Mouse (Mus musculus) ES-E14 (cell line): Measurements from ENCODE around the gene Saa1. TPM values are rescaled to one million over a fixed set of nuclear protein-coding genes. Genes with fewer than 3 reads are reported as not detected.
A peak's percentile ranks its signal among the peaks of the same experiment; 100 is the strongest.
"Not testable (repeated sequence)": the region's sequence is repeated elsewhere in the genome, so short reads cannot be mapped to it uniquely, and the experiment has no call there.

Experiments used
- DNase-seq: peaks from one replicate; pipeline ENCODE4 v3.0.0-alpha.2; 2013; ENCODE audit warnings: low read depth, low spot score
- H3K27ac ChIP-seq: 2 replicates; pipeline ENCODE4 v1.5.1; 2012; ENCODE audit warnings: low read depth, mild to moderate bottlenecking, low read length, moderate library complexity, mixed read lengths; ENCODE audit not compliant: poor library complexity, insufficient read depth, severe bottlenecking
- H3K36me3 ChIP-seq: 2 replicates; pipeline ENCODE4 v1.6.1; 2012; ENCODE audit warnings: mild to moderate bottlenecking, low read length, moderate library complexity, mixed read lengths; ENCODE audit not compliant: control insufficient read depth, poor library complexity, insufficient read depth, severe bottlenecking
- H3K4me1 ChIP-seq, 2 experiments: fragments of 150-350 bp in 1 of 2; sonication (generic) in 1 of 2; 2 replicates each; pipeline ENCODE4 v1.6.1; 2012; ENCODE audit warnings: low read length in 2 of 2, mild to moderate bottlenecking in 1 of 2, mixed read lengths in 1 of 2; ENCODE audit not compliant: control insufficient read depth in 2 of 2, insufficient read depth in 2 of 2, poor library complexity in 1 of 2
- H3K4me3 ChIP-seq, 2 experiments: fragments of 150-350 bp in 1 of 2; sonication (generic) in 1 of 2; 2 replicates each; pipeline ENCODE4 v1.5.1; 2012; ENCODE audit warnings: low read length in 2 of 2, low read depth in 1 of 2, mild to moderate bottlenecking in 1 of 2, mixed read lengths in 1 of 2; ENCODE audit not compliant: insufficient read depth in 1 of 2, poor library complexity in 1 of 2, severe bottlenecking in 1 of 2
- H3K9ac ChIP-seq: 2 replicates; pipeline ENCODE4 v1.6.1; 2012; ENCODE audit warnings: low read depth, mild to moderate bottlenecking, low read length, mixed read lengths; ENCODE audit not compliant: poor library complexity, insufficient read depth, severe bottlenecking
- H3K9me3 ChIP-seq: fragments of 150-350 bp; sonication (generic); 2 replicates; pipeline ENCODE4 v1.6.1; 2012; ENCODE audit warnings: low read depth, mild to moderate bottlenecking, low read length; ENCODE audit not compliant: control insufficient read depth, insufficient read depth
- CHD2 ChIP-seq: IDR thresholded peaks from 2 replicates; pipeline ENCODE4 v1.6.1; 2014; ENCODE audit warnings: mild to moderate bottlenecking, low read depth, low read length, inconsistent platforms
- HCFC1 ChIP-seq: IDR thresholded peaks from 2 replicates; pipeline ENCODE4 v1.6.1; 2012; ENCODE audit warnings: low read length, inconsistent platforms, borderline replicate concordance; ENCODE audit not compliant: insufficient read depth
- MAFK ChIP-seq: IDR thresholded peaks from 2 replicates; pipeline ENCODE4 v1.6.1; 2014; ENCODE audit warnings: mild to moderate bottlenecking, low read depth, low read length, inconsistent platforms; ENCODE audit not compliant: insufficient read depth
- ZC3H11A ChIP-seq: IDR thresholded peaks from 2 replicates; pipeline ENCODE4 v1.6.1; 2012; ENCODE audit warnings: low read depth, mild to moderate bottlenecking, inconsistent platforms, low read length, borderline replicate concordance
- ZNF384 ChIP-seq: IDR thresholded peaks from 2 replicates; pipeline ENCODE4 v1.6.1; 2012; ENCODE audit warnings: low read depth, low read length, inconsistent platforms
- in situ Hi-C, 2 experiments: fragments of 600-800 bp; cut with MboI; formaldehyde crosslinking; loops; one replicate each; pipeline ENCODE4 v1.15.1; 2025; ENCODE audit warnings: low sequenced_read_pairs in 2 of 2, inconsistent platforms in 1 of 2; ENCODE audit not compliant: unreplicated experiment in 2 of 2
- total RNA-seq: library from RNA; depleted of rRNA; stranded (reverse); fragments of 300-350 nt; gene quantifications from 2 replicates; pipeline ENCODE4 v1.2.3, GENCODE M21; 2012

Gene Saa1
- total RNA-seq, 1 experiment = not detected

DNA sequence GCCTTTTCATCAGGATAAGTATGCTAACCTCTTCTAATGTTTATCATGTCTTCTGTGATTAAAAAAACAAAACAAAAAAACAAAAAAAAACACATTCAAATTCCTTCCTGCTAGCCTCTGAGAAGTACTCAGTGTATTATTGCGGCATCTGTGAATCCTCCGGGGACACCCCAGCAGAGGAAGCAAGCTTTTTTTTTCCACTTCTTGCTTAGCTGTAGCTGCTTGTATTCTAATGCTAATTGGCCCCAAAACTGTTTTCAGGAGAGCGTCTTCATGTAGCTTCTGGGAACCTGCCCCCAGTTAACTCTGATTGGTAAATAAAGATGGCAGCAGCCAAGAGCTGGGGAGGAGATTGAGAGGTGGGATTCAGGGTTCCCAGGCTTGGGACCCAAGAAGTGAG is 5.7 kb upstream of the Saa1 start:
- Histone ChIP-seq H3K4me1 (peaks cover 2 to 5% of the 10 kb centered on the region in 2 experiments; a peak in 2 of 4 replicates), H3K9ac (peak overlapping the region; percentile 38; the same call in 1 of the 2 replicates), H3K36me3 (no peaks in the 10 kb centered on the region), H3K9me3 (no peaks in the 10 kb centered on the region), H3K27ac (no peak overlapping the region), H3K4me3 (0 out of 4 replicates have a peak overlapping the region, but pooled peaks of 1 of the 2 experiments have one; percentile 9)
- in situ Hi-C loops = no loop called here
- DNase-seq = no peak
- TF ChIP-seq ZNF384 = peak; percentile 91
- TF ChIP-seq MAFK = no peak

DNA sequence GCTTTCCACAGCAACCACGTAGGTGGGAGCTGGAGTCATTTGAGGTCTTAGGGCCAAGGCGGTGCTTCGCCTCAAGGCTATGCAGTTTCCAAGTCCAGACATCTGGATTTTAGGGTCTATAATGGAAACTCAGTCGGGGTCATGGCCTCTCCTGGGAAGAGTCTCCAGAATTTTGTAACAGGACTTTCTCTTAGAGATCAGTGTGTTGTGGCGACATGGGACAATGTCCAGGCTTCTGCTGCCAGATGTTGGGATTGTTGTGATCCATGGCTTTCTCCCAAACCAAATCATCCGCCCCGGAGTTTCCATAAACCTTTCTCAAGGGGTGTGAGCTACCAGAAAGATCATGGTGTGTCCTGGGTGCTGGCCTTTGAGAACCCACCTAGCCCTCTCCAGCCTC is 3.6 kb upstream of the Saa1 start:
- no peak for DNase-seq
- no peak for TF ChIP-seq ZNF384
- TF ChIP-seq CHD2 = no peak
- no peak for TF ChIP-seq ZC3H11A
- TF ChIP-seq MAFK = no peak
- TF ChIP-seq HCFC1 = no peak
- Histone ChIP-seq H3K9me3 (no peaks in the 10 kb centered on the region), H3K27ac (no peak overlapping the region), H3K4me3 (no peak overlapping the region), H3K9ac (no peak overlapping the region), H3K36me3 (no peaks in the 10 kb centered on the region), H3K4me1 (peaks cover 2 to 5% of the 10 kb centered on the region in 2 experiments; a peak in 2 of 4 replicates)
- in situ Hi-C loops = no loop called here

DNA sequence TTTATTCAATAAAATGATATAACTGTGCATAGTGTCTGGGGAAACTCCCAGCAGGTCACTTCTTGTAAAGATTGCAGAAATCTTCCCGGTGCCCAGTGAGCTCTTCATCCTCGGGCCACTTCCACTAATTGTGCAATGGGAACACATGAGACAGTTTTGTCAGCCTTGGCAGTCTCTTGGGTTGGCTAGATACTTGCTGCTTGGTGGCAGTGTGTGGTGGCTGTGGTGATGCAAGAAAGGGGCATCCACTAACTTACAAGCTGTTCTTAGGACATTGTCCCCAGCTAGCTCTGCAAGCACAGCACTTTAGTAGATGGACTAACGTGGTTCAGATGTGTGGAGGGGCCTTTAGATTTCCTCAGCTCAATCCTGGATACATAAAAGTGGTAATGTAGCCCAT is 3.0 kb upstream of the Saa1 start:
- Histone ChIP-seq H3K36me3 (no peaks in the 10 kb centered on the region), H3K9me3 (no peaks in the 10 kb centered on the region), H3K4me1 (peaks cover 2 to 5% of the 10 kb centered on the region in 2 experiments; a peak in 2 of 4 replicates), H3K9ac (no peak overlapping the region), H3K4me3 (no peak overlapping the region), H3K27ac (no peak overlapping the region)
- DNase-seq = no peak
- no peak for TF ChIP-seq ZNF384
- no peak for TF ChIP-seq CHD2
- no peak for TF ChIP-seq ZC3H11A
- TF ChIP-seq MAFK = no peak
- TF ChIP-seq HCFC1 = no peak
- in situ Hi-C loops = no loop called here

DNA sequence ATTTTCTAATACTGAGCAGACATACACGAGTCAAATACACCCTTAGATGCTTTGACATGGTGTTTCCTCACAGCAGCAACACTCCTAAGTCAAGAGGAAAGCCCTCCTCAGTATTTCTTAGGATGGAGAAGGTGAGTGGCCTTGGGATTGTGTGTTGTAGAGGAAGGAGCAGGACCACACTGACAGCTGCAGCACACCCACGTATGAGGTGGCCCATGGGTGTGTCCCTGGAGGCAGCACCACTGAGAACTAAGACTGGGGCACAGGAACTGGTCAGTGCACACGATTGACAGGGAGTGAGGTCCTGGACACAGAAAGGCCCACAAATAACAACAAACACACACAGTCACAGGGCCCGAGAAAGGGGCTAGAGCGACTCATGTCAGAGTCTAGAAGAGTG is 2.7 kb downstream of the Saa1 start:
- H3K4me1 ChIP-seq, DNase-seq, H3K9me3 ChIP-seq, H3K36me3 ChIP-seq, H3K27ac ChIP-seq, H3K9ac ChIP-seq, H3K4me3 ChIP-seq, in situ Hi-C loops: not testable (repeated sequence)

DNA sequence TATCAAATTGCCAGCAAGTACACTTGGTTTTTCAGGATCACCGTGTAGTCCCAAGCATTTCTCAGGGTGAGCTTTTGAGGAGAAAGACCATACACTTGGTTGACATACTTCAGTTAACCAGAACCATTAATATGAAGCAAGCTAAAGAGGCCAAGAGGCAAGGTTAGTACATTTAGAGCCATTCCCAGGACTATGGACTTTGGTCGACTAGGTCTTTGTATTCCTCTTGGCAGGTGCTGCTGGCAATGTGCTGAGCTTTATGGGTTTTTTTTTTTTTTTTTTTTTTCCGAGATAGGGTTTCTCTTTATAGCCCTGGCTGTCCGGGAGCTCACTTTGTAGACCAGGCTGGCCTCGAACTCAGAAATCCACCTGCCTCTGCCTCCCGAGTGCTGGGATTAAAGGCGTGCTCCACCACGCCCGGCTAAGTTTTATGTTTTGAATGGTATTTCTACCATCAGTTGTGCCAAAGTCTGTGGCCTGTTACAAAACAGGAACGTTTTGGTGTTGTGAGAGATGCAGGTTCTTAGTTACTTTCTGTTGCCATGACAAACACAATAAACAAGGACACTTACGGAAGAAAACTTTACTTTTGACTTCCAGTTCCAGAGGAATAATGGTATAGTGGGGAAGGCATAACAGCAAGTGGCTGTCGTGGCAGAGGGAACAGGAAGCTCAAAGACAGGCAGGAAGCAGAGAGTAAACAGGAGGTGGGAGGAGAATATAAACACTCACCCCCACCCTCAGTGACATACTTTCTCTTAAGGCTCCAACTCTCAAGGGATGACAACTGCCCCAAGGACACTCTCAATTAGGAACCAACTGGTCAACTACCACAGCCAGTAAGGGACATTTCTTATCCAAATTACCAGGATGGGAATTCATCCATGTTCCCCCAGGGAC is 4.0 kb downstream of the Saa1 start:
- no peak overlapping the region for H3K9ac ChIP-seq
- no peaks in the 10 kb centered on the region for H3K36me3 ChIP-seq
- no peak for DNase-seq
- no peaks in the 10 kb centered on the region for H3K9me3 ChIP-seq
- in situ Hi-C loops = no loop called here
- H3K27ac ChIP-seq = no peak overlapping the region
- no peak for TF ChIP-seq ZNF384
- no peak for TF ChIP-seq CHD2
- no peak for TF ChIP-seq ZC3H11A
- TF ChIP-seq MAFK = no peak
- TF ChIP-seq HCFC1 = no peak
- no peaks in the 10 kb centered on the region for H3K4me1 ChIP-seq
- no peak overlapping the region for H3K4me3 ChIP-seq
